Mouse (Mus musculus) lung, embryonic 15.5 days (tissue): ENCODE data around the gene Sept3. TPM values are rescaled to one million over a fixed set of nuclear protein-coding genes. Genes with fewer than 3 reads are reported as not detected.
"Not testable (repeated sequence)": the region's sequence is repeated elsewhere in the genome, so short reads cannot be mapped to it uniquely, and the experiment has no call there.

Experiments used
- ATAC-seq: fragments of 200-750 bp; cut with Nextera tagmentation; 2 replicates; pipeline ENCODE4 v1.8.0; 2017; ENCODE audit warnings: moderate number of reproducible peaks, borderline replicate concordance; ENCODE audit not compliant: low FRiP score, low TSS enrichment; ENCODE audit errors: extremely low read depth
- H3K27ac ChIP-seq: fragments of 300-500 bp; sonication (generic); 2 replicates; pipeline ENCODE4 v1.5.1; 2015; ENCODE audit warnings: moderate library complexity, mild to moderate bottlenecking, inconsistent platforms
- H3K27me3 ChIP-seq: fragments of 300-500 bp; sonication (generic); 2 replicates; pipeline ENCODE4 v1.6.1; 2015; ENCODE audit warnings: inconsistent platforms
- H3K36me3 ChIP-seq: fragments of 300-500 bp; sonication (generic); 2 replicates; pipeline ENCODE4 v1.6.1; 2015; ENCODE audit warnings: inconsistent platforms
- H3K4me1 ChIP-seq: fragments of 300-500 bp; sonication (generic); 2 replicates; pipeline ENCODE4 v1.6.1; 2015; ENCODE audit warnings: inconsistent platforms
- H3K4me2 ChIP-seq: fragments of 300-500 bp; sonication (generic); 2 replicates; pipeline ENCODE4 v1.6.1; 2015; ENCODE audit warnings: inconsistent platforms, mild to moderate bottlenecking, moderate library complexity
- H3K4me3 ChIP-seq: fragments of 300-500 bp; sonication (generic); 2 replicates; pipeline ENCODE4 v1.5.1; 2015; ENCODE audit warnings: mild to moderate bottlenecking, inconsistent platforms
- H3K9ac ChIP-seq: fragments of 300-500 bp; sonication (generic); 2 replicates; pipeline ENCODE4 v1.6.1; 2015; ENCODE audit warnings: inconsistent platforms
- H3K9me3 ChIP-seq: fragments of 300-500 bp; sonication (generic); 2 replicates; pipeline ENCODE4 v1.6.1; 2016; ENCODE audit warnings: inconsistent platforms
- WGBS: fragments of 180-500 bp; shearing (Covaris S2); methylation state at CpG from one replicate; pipeline ENCODE4 v1.1.7; 2015; 5-methylcytosine and 5-hydroxymethylcytosine counted together
- polyA plus RNA-seq: library from polyadenylated mRNA; unstranded; fragments of >200 nt; fragmentation: Nextera tagmentation; extraction: Ambion mirVana; gene quantifications from 2 replicates; pipeline ENCODE4 v1.2.1, GENCODE M21; 2015

Gene Sept3
- polyA plus RNA-seq, 1 experiment from 2014 or later: 4.1 TPM

- Histone ChIP-seq H3K27ac (peak within 1 kb of the TSS; percentile 91), H3K9ac (peak within 1 kb of the TSS; percentile 69)
Measured at GRCm38 (mm10) chr15:82244115-82244804, 30.4 kb upstream of the Sept3 start, which contains the start of gene Cenpm. Gene Cenpm (minus strand): TSS chr15:82244748.

GRCm38 (mm10) chr15:82244805-82245161, 29.9 kb upstream of the Sept3 start:
- not testable (repeated sequence) for H3K4me1 ChIP-seq, H3K27me3 ChIP-seq, H3K9me3 ChIP-seq, H3K36me3 ChIP-seq
- WGBS: 19% methylated on average over 9 of the region's 9 CpGs
- 0 out of 2 replicates have a peak, but pooled peaks have one; percentile 6 for ATAC-seq
- Histone ChIP-seq H3K4me3 (peak overlapping the region; percentile 94), H3K9ac (peak overlapping the region; percentile 69), H3K4me2 (peak overlapping the region; percentile 96), H3K27ac (peak overlapping the region; percentile 91)

More at GRCm38 (mm10) chr15:82244115-82244804, 30.4 kb upstream of the Sept3 start, which contains the start of gene Cenpm:
- Histone ChIP-seq H3K4me1 (peaks cover 10% of the 10 kb centered on the region), H3K4me3 (peak within 1 kb of the TSS; percentile 94), H3K4me2 (peak within 1 kb of the TSS; percentile 96), H3K9me3 (no peaks in the 10 kb centered on the region), H3K27me3 (no peaks in the 10 kb centered on the region), H3K36me3 (no peaks in the 10 kb centered on the region; the same call in 1 of the 2 replicates)
- ATAC-seq: peak; percentile 97
- under 1% methylated on average over 65 of the region's 65 CpGs for WGBS

DNA sequence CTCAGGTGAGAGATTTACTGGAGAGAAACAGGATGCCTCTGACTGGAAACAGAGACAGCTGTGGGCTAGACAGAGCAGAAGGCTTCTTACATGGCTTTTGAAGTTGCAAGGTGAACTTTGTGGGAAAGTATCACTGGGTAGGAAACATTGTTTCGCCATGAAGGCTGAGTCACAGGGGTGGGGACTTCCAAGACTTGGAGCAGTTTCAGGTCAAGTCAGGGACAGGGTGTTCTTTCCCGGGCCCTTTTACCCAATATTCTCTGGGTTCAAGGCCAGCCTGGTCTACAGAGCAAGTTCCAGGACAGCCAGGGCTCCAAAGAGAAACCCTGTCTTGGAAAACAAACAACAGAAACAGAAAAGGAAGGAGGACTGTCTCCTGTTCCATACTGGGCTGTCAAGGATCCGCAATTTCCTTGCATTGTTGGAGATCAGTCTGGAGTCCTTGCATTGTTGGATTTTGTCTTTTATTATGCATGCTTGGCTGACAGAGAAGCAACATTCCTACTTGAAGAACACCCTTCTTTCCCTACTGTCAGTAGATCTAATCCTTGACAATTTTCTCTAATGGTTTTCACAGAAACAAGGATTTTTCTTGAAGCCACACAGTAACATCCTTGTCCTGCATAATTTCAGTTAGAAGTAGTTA, 27.4 kb upstream of the Sept3 start:
- Histone ChIP-seq H3K9ac (no peak overlapping the region), H3K9me3 (no peaks in the 10 kb centered on the region; the same call in 1 of the 2 replicates), H3K27me3 (no peaks in the 10 kb centered on the region), H3K4me3 (no peak overlapping the region), H3K27ac (no peak overlapping the region), H3K4me1 (peaks cover 10% of the 10 kb centered on the region), H3K36me3 (no peaks in the 10 kb centered on the region), H3K4me2 (no peak overlapping the region)
- 64% methylated on average over 3 of the region's 3 CpGs for WGBS
- no peak for ATAC-seq

GRCm38 (mm10) chr15:82251579-82251978, 23.1 kb upstream of the Sept3 start:
- Histone ChIP-seq H3K27ac (no peak overlapping the region), H3K27me3 (no peaks in the 10 kb centered on the region), H3K36me3 (no peaks in the 10 kb centered on the region), H3K4me1 (no peaks in the 10 kb centered on the region), H3K4me2 (no peak overlapping the region), H3K9me3 (no peaks in the 10 kb centered on the region; the same call in 1 of the 2 replicates), H3K9ac (no peak overlapping the region), H3K4me3 (no peak overlapping the region)
- no peak for ATAC-seq
- 96% methylated on average over 3 of the region's 3 CpGs for WGBS

DNA sequence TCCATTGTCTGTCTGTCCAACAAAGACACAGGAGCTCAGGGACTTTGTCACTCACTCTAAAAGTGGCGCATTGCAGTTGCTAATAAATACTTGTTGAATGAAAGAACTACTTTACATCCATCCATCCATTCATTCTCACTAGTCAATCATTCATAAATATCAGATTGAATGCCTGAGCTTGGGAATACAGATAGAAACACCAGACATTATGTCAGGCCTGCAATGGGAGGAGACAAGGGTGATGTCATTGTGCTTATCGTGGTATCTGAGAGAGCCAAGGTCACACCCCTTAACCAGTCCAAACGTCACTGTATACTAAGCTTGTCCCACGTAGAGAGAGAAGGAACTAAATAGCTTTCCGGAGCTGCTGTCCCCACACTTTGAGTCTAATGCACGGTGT, 22.6 kb upstream of the Sept3 start, which contains the start of gene 1500009C09Rik:
1500009C09Rik (plus strand) TSS at position 301 of the 400 bp plus-strand sequence.
- no peaks in the 10 kb centered on the region; the same call in 1 of the 2 replicates for H3K9me3 ChIP-seq
- 81% methylated on average over 6 of the region's 6 CpGs for WGBS
- ATAC-seq: no peak
- H3K27me3 ChIP-seq: no peaks in the 10 kb centered on the region
- H3K9ac ChIP-seq: no peak within 1 kb of the TSS
- H3K36me3 ChIP-seq: no peaks in the 10 kb centered on the region
- H3K4me1 ChIP-seq: no peaks in the 10 kb centered on the region
- H3K4me2 ChIP-seq: no peak within 1 kb of the TSS
- H3K27ac ChIP-seq: no peak within 1 kb of the TSS
- no peak within 1 kb of the TSS for H3K4me3 ChIP-seq

GRCm38 (mm10) chr15:82255248-82255647, 19.4 kb upstream of the Sept3 start:
- Histone ChIP-seq H3K36me3 (no peaks in the 10 kb centered on the region), H3K4me1 (no peaks in the 10 kb centered on the region), H3K4me3 (no peak overlapping the region), H3K27me3 (no peaks in the 10 kb centered on the region), H3K4me2 (no peak overlapping the region), H3K9ac (no peak overlapping the region), H3K27ac (no peak overlapping the region), H3K9me3 (no peaks in the 10 kb centered on the region; the same call in 1 of the 2 replicates)
- WGBS: 36% methylated on average over 4 of the region's 4 CpGs
- no peak for ATAC-seq

DNA sequence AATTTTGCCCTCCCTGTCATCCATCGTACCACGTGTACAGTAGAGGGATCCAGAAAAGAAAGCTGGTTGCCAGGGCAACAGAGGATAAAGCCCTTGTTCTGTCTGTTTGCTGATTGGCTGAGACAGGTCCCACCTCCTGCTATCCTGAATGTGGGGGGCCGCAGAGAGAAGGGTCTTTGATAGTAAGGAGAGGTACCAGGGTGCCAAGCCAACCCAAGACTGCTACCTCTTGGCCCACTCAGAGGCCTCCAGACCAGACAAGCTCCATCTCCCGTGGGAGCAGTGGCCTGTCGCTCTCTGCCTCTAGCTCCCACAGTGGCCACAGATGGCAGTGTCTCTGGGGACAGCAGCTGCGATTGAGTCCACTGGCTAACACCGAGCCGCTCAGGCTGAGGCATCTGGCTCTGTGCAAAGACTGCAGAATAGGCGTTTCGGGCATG, 18.7 kb upstream of the Sept3 start:
- 28% methylated on average over 10 of the region's 10 CpGs for WGBS
- H3K9me3 ChIP-seq: no peaks in the 10 kb centered on the region; the same call in 1 of the 2 replicates
- no peak overlapping the region for H3K9ac ChIP-seq
- no peaks in the 10 kb centered on the region for H3K27me3 ChIP-seq
- no peak overlapping the region for H3K4me3 ChIP-seq
- H3K4me1 ChIP-seq: no peaks in the 10 kb centered on the region
- H3K4me2 ChIP-seq: no peak overlapping the region
- no peaks in the 10 kb centered on the region for H3K36me3 ChIP-seq
- no peak overlapping the region for H3K27ac ChIP-seq
- no peak; the same call in 1 of the 2 replicates for ATAC-seq

DNA sequence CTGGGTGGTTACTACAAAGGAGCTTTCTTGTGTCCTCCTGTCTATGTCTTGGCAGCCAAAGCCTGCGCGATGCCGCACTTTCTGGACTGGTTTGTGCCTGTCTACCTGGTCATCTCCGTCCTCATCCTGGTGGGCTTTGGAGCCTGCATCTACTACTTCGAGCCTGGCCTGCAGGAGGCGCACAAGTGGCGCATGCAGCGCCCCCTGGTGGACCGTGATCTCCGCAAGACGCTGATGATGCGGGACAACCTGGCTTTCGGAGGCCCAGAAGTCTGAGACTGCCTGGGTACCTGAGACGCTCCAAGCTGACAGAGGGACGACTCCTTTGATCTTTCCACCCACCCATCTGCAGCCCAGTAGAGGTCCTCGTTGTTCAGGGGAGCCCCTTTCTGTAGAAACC, 15.2 kb upstream of the Sept3 start:
- ATAC-seq: 0 out of 2 replicates have a peak, but pooled peaks have one; percentile 27

GRCm38 (mm10) chr15:82266356-82266755, 8.3 kb upstream of the Sept3 start:
- Histone ChIP-seq H3K36me3 (no peaks in the 10 kb centered on the region), H3K27ac (no peak overlapping the region), H3K4me3 (no peak overlapping the region), H3K9ac (no peak overlapping the region), H3K9me3 (no peaks in the 10 kb centered on the region), H3K4me1 (no peaks in the 10 kb centered on the region), H3K27me3 (peaks cover under 1% of the 10 kb centered on the region; the same call in 1 of the 2 replicates), H3K4me2 (no peak overlapping the region)
- 8% methylated on average over 6 of the region's 6 CpGs for WGBS
- no peak for ATAC-seq

More for the DNA sequence above, 15.2 kb upstream of the Sept3 start:
- no peaks in the 10 kb centered on the region; the same call in 1 of the 2 replicates for H3K27me3 ChIP-seq
- 12% methylated on average over 16 of the region's 16 CpGs for WGBS
- no peaks in the 10 kb centered on the region for H3K36me3 ChIP-seq
- no peaks in the 10 kb centered on the region for H3K4me1 ChIP-seq
- no peak overlapping the region for H3K4me2 ChIP-seq
- no peak overlapping the region for H3K4me3 ChIP-seq
- H3K9me3 ChIP-seq: no peaks in the 10 kb centered on the region
- H3K27ac ChIP-seq: no peak overlapping the region
- no peak overlapping the region for H3K9ac ChIP-seq

- no peak overlapping the region for H3K9ac ChIP-seq
- peaks cover 13% of the 10 kb centered on the region for H3K27me3 ChIP-seq
- no peak for ATAC-seq
- WGBS: 23% methylated on average over 3 of the region's 3 CpGs
- H3K9me3 ChIP-seq: no peaks in the 10 kb centered on the region
- H3K4me3 ChIP-seq: no peak overlapping the region
- H3K4me2 ChIP-seq: no peak overlapping the region
- H3K27ac ChIP-seq: no peak overlapping the region
- no peaks in the 10 kb centered on the region for H3K36me3 ChIP-seq
- no peaks in the 10 kb centered on the region for H3K4me1 ChIP-seq
Measured at GRCm38 (mm10) chr15:82268185-82268584, 6.5 kb upstream of the Sept3 start.

GRCm38 (mm10) chr15:82268783-82269182, 5.9 kb upstream of the Sept3 start:
- no peak for ATAC-seq
- 73% methylated on average over 9 of the region's 9 CpGs for WGBS
- Histone ChIP-seq H3K4me3 (no peak overlapping the region), H3K36me3 (no peaks in the 10 kb centered on the region), H3K9ac (no peak overlapping the region), H3K27ac (no peak overlapping the region), H3K4me1 (no peaks in the 10 kb centered on the region), H3K4me2 (no peak overlapping the region), H3K27me3 (peaks cover 19% of the 10 kb centered on the region), H3K9me3 (no peaks in the 10 kb centered on the region)

- peaks cover 15% of the 10 kb centered on the region for H3K4me1 ChIP-seq
Measured at GRCm38 (mm10) chr15:82271201-82271600, 3.5 kb upstream of the Sept3 start.

More at GRCm38 (mm10) chr15:82271201-82271600, 3.5 kb upstream of the Sept3 start:
- H3K36me3 ChIP-seq: no peaks in the 10 kb centered on the region
- WGBS: 2% methylated on average over 5 of the region's 5 CpGs
- no peak overlapping the region for H3K4me2 ChIP-seq
- H3K27me3 ChIP-seq: peaks cover 43% of the 10 kb centered on the region
- ATAC-seq: no peak
- no peak overlapping the region for H3K27ac ChIP-seq
- no peaks in the 10 kb centered on the region for H3K9me3 ChIP-seq
- H3K4me3 ChIP-seq: no peak overlapping the region
- no peak overlapping the region for H3K9ac ChIP-seq
